Mouse (Mus musculus) embryo, embryonic 10.5 days (tissue): Measurements from ENCODE around the gene A130010J15Rik.
A peak's percentile ranks its signal among the peaks of the same experiment; 100 is the strongest.

Source experiments
- DNase-seq: peaks from one replicate; pipeline ENCODE4 v3.0.0-alpha.2; 2015; ENCODE audit warnings: low spot score

A130010J15Rik gene

GRCm38 (mm10) chr1:193200640-193201382 lies 33.0 kb downstream of the A130010J15Rik start:
- DNase-seq, result no peak

- DNase-seq, result no peak
These were observed 33.5 kb downstream of the A130010J15Rik start, which contains the start of gene Traf3ip3 for GRCm38 (mm10) chr1:193201383-193201778. Gene Traf3ip3 (minus strand): TSS chr1:193201703.

GRCm38 (mm10) chr1:193203821-193204220 lies 36.0 kb downstream of the A130010J15Rik start:
- DNase-seq, result no peak

DNA sequence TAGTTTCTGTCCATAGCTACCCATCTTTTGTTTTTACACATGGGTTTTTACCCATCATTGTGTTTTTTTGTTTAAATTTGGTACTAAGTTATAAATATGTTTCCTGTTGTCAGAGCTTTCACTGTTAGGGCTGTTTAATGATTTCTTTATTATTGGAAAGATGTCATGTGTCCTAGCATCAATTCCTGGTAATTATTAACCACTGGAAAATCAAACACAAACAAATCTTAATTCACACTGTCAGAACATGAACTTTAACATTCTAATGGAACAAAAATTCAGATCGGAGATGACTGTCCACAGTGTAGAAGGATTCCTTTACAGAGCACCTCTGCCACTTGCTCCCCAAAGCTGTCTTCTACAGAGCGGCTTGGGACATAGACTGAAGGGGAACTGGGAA lies 37.6 kb downstream of the A130010J15Rik start:
- DNase-seq, result no peak

- DNase-seq, result no peak
These were observed 39.7 kb downstream of the A130010J15Rik start, which contains the start of gene Lamb3 for GRCm38 (mm10) chr1:193207503-193207902. Gene Lamb3 (plus strand): TSS chr1:193207699.

- DNase-seq, result peak; percentile 43
These were observed 40.3 kb downstream of the A130010J15Rik start for GRCm38 (mm10) chr1:193208178-193208577.

GRCm38 (mm10) chr1:193211371-193211770 lies 43.5 kb downstream of the A130010J15Rik start:
- DNase-seq, result no peak

GRCm38 (mm10) chr1:193214053-193214452 lies 46.2 kb downstream of the A130010J15Rik start:
- no peak for DNase-seq

GRCm38 (mm10) chr1:193216000-193216399 lies 48.2 kb downstream of the A130010J15Rik start:
- DNase-seq, result no peak

GRCm38 (mm10) chr1:193220408-193220807 lies 52.6 kb downstream of the A130010J15Rik start:
- DNase-seq, result no peak

GRCm38 (mm10) chr1:193225531-193225930 lies 57.7 kb downstream of the A130010J15Rik start:
- DNase-seq, result peak; percentile 56

- DNase-seq, result no peak
These were observed 58.3 kb downstream of the A130010J15Rik start for GRCm38 (mm10) chr1:193226114-193226513.

- no peak for DNase-seq
These were observed 59.1 kb downstream of the A130010J15Rik start for GRCm38 (mm10) chr1:193226724-193227522.
